Mouse (Mus musculus): Measurements from ENCODE around the gene Nek9. TPM values are rescaled to one million over a fixed set of nuclear protein-coding genes. Genes with fewer than 3 reads are reported as not detected.

The Nek9 gene
- polyA plus RNA-seq, 1 experiment from 2014 or later, result 16.4 TPM

GRCm38 (mm10) chr12:85257008-85257639 is 82.0 kb downstream of the Nek9 start:
- Histone ChIP-seq H3K36me3 (peaks cover 5% of the 10 kb centered on the region; the same call in 1 of the 2 replicates), H3K4me1 (replicated peaks) (peaks cover 3% of the 10 kb centered on the region; the same call in 1 of the 2 replicates), H3K4me3 (no peak overlapping the region), H3K4me2 (no peak overlapping the region), H3K27me3 (no peaks in the 10 kb centered on the region), H3K27ac (peak overlapping the region; percentile 57), H3K9me3 (replicated peaks) (no peaks in the 10 kb centered on the region), H3K9ac (no peak overlapping the region)
- 47% methylated on average over 7 of the region's 7 CpGs for WGBS
- ATAC-seq (replicated peaks; ENCODE audit: insufficient number of reproducible peaks, insufficient read depth, low FRiP score, low read depth), result 0 out of 2 replicates have a peak, but pooled peaks have one; percentile 53

- Histone ChIP-seq H3K4me2 (no peak overlapping the region), H3K9ac (no peak overlapping the region), H3K36me3 (peaks cover 5% of the 10 kb centered on the region; the same call in 1 of the 2 replicates), H3K4me3 (no peak overlapping the region), H3K4me1 (replicated peaks) (peaks cover 3% of the 10 kb centered on the region; the same call in 1 of the 2 replicates), H3K9me3 (replicated peaks) (no peaks in the 10 kb centered on the region), H3K27ac (peak overlapping the region; percentile 57), H3K27me3 (no peaks in the 10 kb centered on the region)
- ATAC-seq (replicated peaks; ENCODE audit: insufficient number of reproducible peaks, insufficient read depth, low FRiP score, low read depth), result 0 out of 2 replicates have a peak, but pooled peaks have one; percentile 39
- 55% methylated on average over 7 of the region's 7 CpGs for WGBS
Measured at GRCm38 (mm10) chr12:85256074-85256751, 82.9 kb downstream of the Nek9 start.

- no peaks in the 10 kb centered on the region for H3K27me3 ChIP-seq
- H3K36me3 ChIP-seq, result peaks cover 10% of the 10 kb centered on the region
- 75% methylated on average over 3 of the region's 3 CpGs for WGBS
- H3K27ac ChIP-seq, result no peak overlapping the region
- H3K9ac ChIP-seq, result no peak overlapping the region
- ATAC-seq (replicated peaks; ENCODE audit: insufficient number of reproducible peaks, insufficient read depth, low FRiP score, low read depth), result no peak
- no peaks in the 10 kb centered on the region for H3K9me3 ChIP-seq (replicated peaks)
- H3K4me2 ChIP-seq, result no peak overlapping the region
- H3K4me3 ChIP-seq, result no peak overlapping the region
- H3K4me1 ChIP-seq (replicated peaks), result peaks cover 2% of the 10 kb centered on the region; the same call in 1 of the 2 replicates
Measured at GRCm38 (mm10) chr12:85252083-85252482, 87.1 kb downstream of the Nek9 start.

Other genes with a start within 250 kb of the Nek9 start
- 2.5 TPM in 2 replicates for gene Prox2, start 228.6 kb downstream of the Nek9 start, polyA plus RNA-seq (2015; fragmentation: Nextera tagmentation; extraction: Ambion mirVana)
- gene Dlst, start 228.5 kb downstream of the Nek9 start, polyA plus RNA-seq (2015; fragmentation: Nextera tagmentation; extraction: Ambion mirVana), result 199 and 204 TPM in 2 replicates
- gene Rps6kl1, start 188.1 kb downstream of the Nek9 start, polyA plus RNA-seq (2015; fragmentation: Nextera tagmentation; extraction: Ambion mirVana), result 0.87 and 1.9 TPM in 2 replicates
- gene Pgf, start 161.6 kb downstream of the Nek9 start, polyA plus RNA-seq (2015; fragmentation: Nextera tagmentation; extraction: Ambion mirVana), result 8.9 and 9.5 TPM in 2 replicates
- gene Eif2b2, start 119.9 kb downstream of the Nek9 start, polyA plus RNA-seq (2015; fragmentation: Nextera tagmentation; extraction: Ambion mirVana), result 50.1 and 62.3 TPM in 2 replicates
- gene Mlh3, start 68.8 kb downstream of the Nek9 start, polyA plus RNA-seq (2015; fragmentation: Nextera tagmentation; extraction: Ambion mirVana), result 6.2 and 6.4 TPM in 2 replicates
- 57.5 and 71.7 TPM in 2 replicates for gene Acyp1, start 50.9 kb downstream of the Nek9 start, polyA plus RNA-seq (2015; fragmentation: Nextera tagmentation; extraction: Ambion mirVana)
- 1.3 and 1.5 TPM in 2 replicates for gene Zc2hc1c, start 50.8 kb downstream of the Nek9 start, polyA plus RNA-seq (2015; fragmentation: Nextera tagmentation; extraction: Ambion mirVana)
- gene Tmed10, start 35.5 kb upstream of the Nek9 start, polyA plus RNA-seq (2015; fragmentation: Nextera tagmentation; extraction: Ambion mirVana), result 240 and 248 TPM in 2 replicates
- gene Fos, start 134.5 kb upstream of the Nek9 start, polyA plus RNA-seq (2015; fragmentation: Nextera tagmentation; extraction: Ambion mirVana), result 5.4 and 5.9 TPM in 2 replicates

Data from heart, embryonic 15.5 days (tissue).